Comparison of ENCODE assay signal across 31 mouse cellular contexts in genomic region chr1:76024650-76025049, GRCm38 (mm10).
DNase-seq lines count a peak whose midpoint lies in the region; ATAC-seq and TF ChIP-seq lines count a peak whose summit lies in the region.
"Had no signal": no experiment of that assay in that cellular context is flagged by ENCODE, and none has a peak within 500 bp of the region (broad histone marks: within the 10 kb centered on the region; RNA-seq: fewer than 3 reads in every experiment).

No protein-coding gene starts in this region.

- no peaks in the 10 kb centered on the region for H3K9me3 ChIP-seq in lung, embryonic 14.5 days (ENCODE audit: low read depth, low read length)
- H3K9me3 ChIP-seq: heart, embryonic 10.5 days; heart, embryonic 15.5 days; intestine, embryonic 15.5 days; limb, embryonic 15.5 days; liver, embryonic 15.5 days; midbrain, embryonic 10.5 days; midbrain, embryonic 15.5 days; stomach, embryonic 15.5 days had no signal

- no peaks in the 10 kb centered on the region for H3K27me3 ChIP-seq in lung, embryonic 14.5 days (ENCODE audit: insufficient read depth, low read length)
- H3K27me3 ChIP-seq: heart, embryonic 15.5 days; intestine, embryonic 15.5 days; limb, embryonic 15.5 days; liver, embryonic 15.5 days; midbrain, embryonic 15.5 days; stomach, embryonic 15.5 days had no signal

- TF ChIP-seq CTCF in lung, embryonic 14.5 days (IDR thresholded peaks at IDR 0.05; ENCODE audit: low read depth): no peak

- WGBS in lung, embryonic 14.5 days: 51% methylated on average over 3 of the region's 3 CpGs

- no peak overlapping the region for H3K4me3 ChIP-seq in lung, embryonic 14.5 days (ENCODE audit: low read depth, low read length)
- H3K4me3 ChIP-seq: erythroblast, embryonic 14.5 days; heart, embryonic 10.5 days; heart, embryonic 15.5 days; intestine, embryonic 15.5 days; limb, embryonic 15.5 days; liver, embryonic 15.5 days; midbrain, embryonic 10.5 days; midbrain, embryonic 15.5 days; stomach, embryonic 15.5 days had no signal

- H3K27ac ChIP-seq in lung, embryonic 14.5 days (ENCODE audit: low read depth): peak overlapping the region; percentile 69; the same call in 1 of the 2 replicates
- H3K27ac ChIP-seq: heart, embryonic 10.5 days; heart, embryonic 15.5 days; hindbrain, postnatal 0 days; intestine, embryonic 15.5 days; liver, embryonic 15.5 days; midbrain, embryonic 10.5 days; midbrain, embryonic 15.5 days; stomach, embryonic 15.5 days had no signal

- H3K4me1 ChIP-seq in lung, embryonic 14.5 days (ENCODE audit: insufficient read depth): no peaks in the 10 kb centered on the region
- H3K4me1 ChIP-seq: intestine, embryonic 15.5 days; liver, embryonic 15.5 days; stomach, embryonic 15.5 days had no signal

- no peak overlapping the region for H3K4me2 ChIP-seq in lung, embryonic 14.5 days
- H3K4me2 ChIP-seq: heart, embryonic 15.5 days; intestine, embryonic 15.5 days; limb, embryonic 15.5 days; liver, embryonic 15.5 days; midbrain, embryonic 15.5 days; stomach, embryonic 15.5 days had no signal

- ATAC-seq in lung, embryonic 14.5 days (ENCODE audit: insufficient read depth): no peak
- ATAC-seq in CD4-positive, CD25-positive, alpha-beta regulatory T cell, adult 4 months: no peak
- ATAC-seq: forebrain, embryonic 14.5 days; hindbrain, postnatal 0 days; intestine, embryonic 15.5 days; midbrain, embryonic 15.5 days had no signal

- H3K9ac ChIP-seq in lung, embryonic 14.5 days: no peak overlapping the region
- H3K9ac ChIP-seq: heart, embryonic 15.5 days; intestine, embryonic 15.5 days; limb, embryonic 15.5 days; liver, embryonic 15.5 days; midbrain, embryonic 15.5 days; stomach, embryonic 15.5 days had no signal

- H3K36me3 ChIP-seq in lung, embryonic 14.5 days (ENCODE audit: insufficient read depth): no peaks in the 10 kb centered on the region
- H3K36me3 ChIP-seq: heart, embryonic 10.5 days; heart, embryonic 15.5 days; intestine, embryonic 15.5 days; limb, embryonic 15.5 days; liver, embryonic 15.5 days; midbrain, embryonic 10.5 days; midbrain, embryonic 15.5 days; stomach, embryonic 15.5 days had no signal

- no peak for DNase-seq in lung, embryonic 14.5 days
- no peak for DNase-seq in lung, postnatal 25 days (ENCODE audit: low spot score)
- peak; percentile 22 for DNase-seq in urinary bladder, adult 2 months (ENCODE audit: low spot score)
- DNase-seq in urinary bladder, postnatal 4 days (ENCODE audit: low spot score in 2 of 2): no peak
- DNase-seq in fibroblast of lung, adult 2 months (ENCODE audit: low read depth): peak; percentile 59
- DNase-seq in urinary bladder, postnatal 25 days (ENCODE audit: low spot score): peak; percentile 10
- no peak for DNase-seq in testis, postnatal 14 days (ENCODE audit: low spot score)
- DNase-seq: adrenal gland, postnatal 14 days; cerebellum, adult 11 months; cerebellum, adult 9-11 months; embryo, embryonic 11 days; gastrocnemius, postnatal 14 days; kidney, adult 8-10 months; kidney, postnatal 10 days; layer of hippocampus, adult 9-11 months; lung, postnatal 14 days; right cerebral cortex, postnatal 25 days; thymus, adult 2 months; thymus, postnatal 36 days had no signal

Comparison
In these comparisons a context has a peak if more than half of its experiments do, and no peak if none do; other contexts are left out.
1. DNase-seq: peak in urinary bladder, adult 2 months (single experiment), fibroblast of lung, adult 2 months (single experiment) and urinary bladder, postnatal 25 days (single experiment); none in lung, embryonic 14.5 days (single experiment), lung, postnatal 25 days (single experiment), urinary bladder, postnatal 4 days (0 of 2) and testis, postnatal 14 days (single experiment).